Mouse (Mus musculus) gastrocnemius, postnatal 14 days (tissue): ENCODE results near the gene Lrrc49. TPM values are rescaled to one million over a fixed set of nuclear protein-coding genes. Genes with fewer than 3 reads are reported as not detected.

Experiments used
- total RNA-seq, 2 experiments: library from RNA; stranded (reverse); gene quantifications; 2 replicates each; pipeline ENCODE4 v1.2.3; 2021

The Lrrc49 gene
- total RNA-seq, 2 experiments from 2014 or later = 3.4 to 3.5 TPM

Other genes with a start within 250 kb of the Lrrc49 start
- 1 to 10 TPM; 2.4 to 3.7 TPM for gene Thsd4, start 166.1 kb downstream of the Lrrc49 start, total RNA-seq
- 1 to 10 TPM; 1.6 TPM for gene Larp6, start 24.8 kb upstream of the Lrrc49 start, total RNA-seq
- gene Uaca, start 106.4 kb upstream of the Lrrc49 start, total RNA-seq = 10 to 100 TPM; 70.3 to 78.1 TPM